Mouse (Mus musculus): ENCODE data around the gene Tbcc.

DNA sequence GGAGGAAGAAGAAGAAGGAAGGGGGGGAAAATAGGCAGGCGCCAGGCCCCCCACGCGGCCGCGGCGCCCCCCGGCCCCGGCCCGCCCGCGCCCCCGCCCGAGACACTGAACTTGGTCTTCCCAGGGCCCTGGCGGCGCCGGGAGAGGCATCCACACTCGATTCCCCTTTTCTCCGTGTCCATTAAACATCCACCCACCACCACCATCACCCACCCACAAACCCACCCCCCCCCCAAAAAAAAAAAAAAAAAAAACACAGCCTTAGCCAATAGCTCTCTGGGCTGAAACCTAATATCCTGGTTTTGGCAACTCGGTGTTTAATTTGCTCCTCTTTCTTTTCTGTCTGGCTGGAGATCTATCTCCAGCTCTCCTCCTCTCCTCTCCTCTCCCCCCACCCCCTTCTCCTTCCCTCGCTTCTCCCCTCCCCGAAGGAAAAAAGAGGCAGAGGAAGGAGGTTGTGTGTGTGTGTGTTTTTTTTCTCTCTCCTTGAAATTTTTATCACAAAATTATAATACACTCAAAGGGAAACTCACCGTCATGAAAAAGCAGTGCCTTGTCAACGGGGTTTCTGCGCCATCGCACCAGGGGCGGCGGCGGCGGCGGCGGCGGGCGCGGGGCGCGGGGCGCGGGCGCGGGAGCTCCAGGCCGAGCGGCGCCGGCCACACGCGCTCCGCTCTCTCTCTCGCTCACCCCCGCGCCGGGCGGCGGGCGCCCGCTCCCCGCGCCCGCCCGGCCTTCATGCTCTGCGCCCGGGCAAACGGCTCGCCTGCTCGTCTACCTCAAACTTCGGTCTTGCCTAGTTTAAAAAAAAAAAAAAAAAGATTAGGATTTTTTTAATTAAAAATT is 32.4 kb upstream of the Tbcc start, which contains the start of gene Bicral:
- TF ChIP-seq POLR2A (IDR thresholded peaks at IDR 0.05; ENCODE audit: low read depth, low read length) = no peak; the same call in 1 of the 2 replicates
- TF ChIP-seq CTCF (IDR thresholded peaks at IDR 0.05; ENCODE audit: extremely low read depth, insufficient read depth, insufficient read length, insufficient replicate concordance) = no peak
